Mouse (Mus musculus) ES-Bruce4 (cell line): ENCODE measurements at regions not wholly inside any gene's neighbourhood (a gene's known extent, or its start where the extent isn't known, plus 50 kb on each side); places are given as distances from the start of the nearest gene placed in this dataset.

Experiments
- CTCF ChIP-seq: IDR thresholded peaks from one replicate; pipeline ENCODE4 v1.8.1; 2011; ENCODE audit warnings: low read depth, low read length
- POLR2A ChIP-seq: IDR thresholded peaks from one replicate; pipeline ENCODE4 v1.8.1; 2011; ENCODE audit warnings: low read length; ENCODE audit not compliant: insufficient read depth

DNA sequence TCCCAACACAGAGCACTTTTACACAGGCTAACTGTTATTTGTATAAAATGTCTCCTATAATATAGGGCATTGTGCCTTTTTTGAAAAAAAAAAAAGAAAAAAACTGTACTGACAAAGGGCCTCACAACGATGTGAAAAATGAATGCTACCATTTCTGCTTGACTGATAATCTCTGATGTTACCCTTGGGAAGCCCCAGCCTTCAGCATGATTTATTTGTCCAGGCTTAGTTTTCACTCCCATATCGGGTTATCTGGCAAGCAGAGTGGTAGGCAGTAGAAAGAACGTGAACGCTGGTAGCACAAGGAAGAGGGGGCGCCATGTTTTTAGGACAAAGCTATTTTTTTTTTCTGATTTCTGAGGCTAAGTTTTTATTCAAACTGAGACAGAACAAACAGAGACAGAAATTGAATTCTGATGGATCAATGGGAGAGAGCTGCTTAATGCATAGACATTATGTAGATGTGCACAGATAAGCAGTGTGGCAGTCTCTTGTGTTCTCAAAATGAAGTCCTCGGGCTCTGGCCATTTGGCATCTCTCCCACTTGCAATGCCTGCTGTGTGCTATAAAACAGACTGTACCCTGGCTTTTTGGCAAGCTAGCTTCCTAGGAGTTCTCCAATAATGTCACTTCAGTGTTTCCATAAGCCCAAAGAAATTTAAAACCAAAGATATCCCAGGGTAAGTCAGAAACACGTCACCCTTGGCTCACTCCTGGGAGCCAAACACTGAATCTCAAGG, 139.3 kb downstream of the Gm19410 start:
- TF ChIP-seq CTCF (no peak), POLR2A (no peak)
